Mouse (Mus musculus): ENCODE data around the gene Galk1. TPM values are rescaled to one million over a fixed set of nuclear protein-coding genes. Genes with fewer than 3 reads are reported as not detected.

The Galk1 gene
- polyA plus RNA-seq, 1 experiment from 2014 or later = 166 TPM

DNA sequence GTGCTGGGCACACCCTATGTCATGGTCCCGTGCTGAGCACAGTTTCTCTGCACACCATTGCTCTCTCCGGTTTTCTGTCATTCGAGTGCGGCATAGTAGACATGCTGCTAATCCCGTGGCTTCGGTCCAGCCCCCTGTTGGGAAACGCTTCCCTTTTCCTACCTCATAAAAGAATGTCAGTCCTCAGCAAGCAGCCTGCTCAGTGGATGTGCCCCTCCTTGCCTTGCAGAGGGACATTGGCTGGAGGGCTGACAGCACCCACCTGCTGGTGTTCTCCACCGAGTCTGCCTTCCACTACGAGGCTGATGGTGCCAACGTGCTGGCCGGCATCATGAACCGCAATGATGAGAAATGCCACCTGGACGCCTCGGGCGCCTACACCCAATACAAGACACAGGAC lies 30.0 kb downstream of the Galk1 start:
- H3K36me3 ChIP-seq (ENCODE audit: control insufficient read depth, insufficient read depth, low read length) = no peaks in the 10 kb centered on the region
- no peaks in the 10 kb centered on the region for H3K9me3 ChIP-seq (ENCODE audit: control insufficient read depth, low read length)
- no peaks in the 10 kb centered on the region for H3K4me1 ChIP-seq (ENCODE audit: control insufficient read depth, insufficient read depth, low read length)
- no peak overlapping the region for H3K4me3 ChIP-seq (ENCODE audit: low read length)
- no peak overlapping the region for H3K9ac ChIP-seq (ENCODE audit: low read depth, low read length)
- H3K4me2 ChIP-seq (replicated peaks; ENCODE audit: low read depth, low read length) = no peak overlapping the region
- no peaks in the 10 kb centered on the region for H3K27me3 ChIP-seq (ENCODE audit: control insufficient read depth, insufficient read depth, low read length)
- 89% methylated on average over 15 of the region's 15 CpGs for WGBS
- ATAC-seq (ENCODE audit: low FRiP score, low TSS enrichment) = no peak
- H3K27ac ChIP-seq (ENCODE audit: low read depth, low read length) = no peak overlapping the region

DNA sequence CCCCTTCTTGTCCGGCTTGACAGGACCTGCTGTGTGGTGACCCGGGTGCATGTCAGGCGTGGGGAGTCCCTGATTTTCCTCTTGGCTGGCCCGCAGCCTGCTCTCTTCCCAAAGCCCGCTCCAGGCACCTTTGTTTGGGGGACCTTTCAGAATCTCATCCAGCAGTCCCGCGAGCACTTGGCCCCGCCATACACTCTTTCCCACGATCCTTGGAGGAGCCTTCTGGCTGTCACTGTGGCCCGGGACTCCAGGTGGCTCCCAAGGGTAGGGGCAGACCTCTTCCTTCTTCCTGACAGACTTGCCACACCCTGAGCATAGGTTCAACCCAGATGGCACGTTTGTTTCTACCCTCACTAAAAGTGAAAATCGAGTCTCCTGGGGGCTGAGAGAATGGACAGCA lies 37.0 kb downstream of the Galk1 start:
- H3K4me3 ChIP-seq (ENCODE audit: low read length) = peak overlapping the region; percentile 47; the same call in 1 of the 2 replicates
- ATAC-seq (ENCODE audit: low FRiP score, low TSS enrichment) = no peak

DNA sequence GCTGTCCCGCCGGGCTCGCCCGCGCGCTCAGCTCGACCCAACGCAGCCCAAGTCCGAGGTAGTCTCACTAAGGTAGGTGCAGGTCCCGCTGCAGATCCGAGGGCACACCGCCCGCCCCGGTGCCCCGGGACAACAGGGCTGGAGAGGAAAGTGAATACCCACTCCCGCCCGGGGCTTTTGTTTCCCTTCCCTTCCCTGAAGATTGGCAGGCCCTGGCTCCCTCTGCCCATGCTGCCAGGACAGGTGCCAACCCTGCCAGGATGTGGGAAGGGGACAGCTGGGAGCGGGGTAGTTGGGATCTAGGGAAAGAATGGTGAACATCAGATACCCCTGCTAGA lies 37.5 kb downstream of the Galk1 start:
- no peaks in the 10 kb centered on the region for H3K36me3 ChIP-seq (ENCODE audit: control insufficient read depth, insufficient read depth, low read length)
- peak overlapping the region; percentile 54 for H3K9ac ChIP-seq (ENCODE audit: low read depth, low read length)
- ATAC-seq (ENCODE audit: low FRiP score, low TSS enrichment) = no peak
- peaks cover 11% of the 10 kb centered on the region for H3K4me1 ChIP-seq (ENCODE audit: control insufficient read depth, insufficient read depth, low read length)
- peak overlapping the region; percentile 85 for H3K4me2 ChIP-seq (replicated peaks; ENCODE audit: low read depth, low read length)
- peaks cover 23% of the 10 kb centered on the region for H3K27me3 ChIP-seq (ENCODE audit: control insufficient read depth, insufficient read depth, low read length)
- no peak overlapping the region for H3K27ac ChIP-seq (ENCODE audit: low read depth, low read length)
- H3K9me3 ChIP-seq (ENCODE audit: control insufficient read depth, low read length) = no peaks in the 10 kb centered on the region
- WGBS = 1% methylated on average over 18 of the region's 18 CpGs
- peak overlapping the region; percentile 47 for H3K4me3 ChIP-seq (ENCODE audit: low read length)

More for the DNA sequence above, 37.0 kb downstream of the Galk1 start:
- 41% methylated on average over 12 of the region's 12 CpGs for WGBS
- Histone ChIP-seq H3K4me2 (replicated peaks; ENCODE audit: low read depth, low read length) (peak overlapping the region; percentile 85), H3K9ac (ENCODE audit: low read depth, low read length) (peak overlapping the region; percentile 54; the same call in 1 of the 2 replicates), H3K9me3 (ENCODE audit: control insufficient read depth, low read length) (no peaks in the 10 kb centered on the region), H3K4me1 (ENCODE audit: control insufficient read depth, insufficient read depth, low read length) (peaks cover 6% of the 10 kb centered on the region), H3K27ac (ENCODE audit: low read depth, low read length) (no peak overlapping the region), H3K27me3 (ENCODE audit: control insufficient read depth, insufficient read depth, low read length) (peaks cover 23% of the 10 kb centered on the region), H3K36me3 (ENCODE audit: control insufficient read depth, insufficient read depth, low read length) (no peaks in the 10 kb centered on the region)

DNA sequence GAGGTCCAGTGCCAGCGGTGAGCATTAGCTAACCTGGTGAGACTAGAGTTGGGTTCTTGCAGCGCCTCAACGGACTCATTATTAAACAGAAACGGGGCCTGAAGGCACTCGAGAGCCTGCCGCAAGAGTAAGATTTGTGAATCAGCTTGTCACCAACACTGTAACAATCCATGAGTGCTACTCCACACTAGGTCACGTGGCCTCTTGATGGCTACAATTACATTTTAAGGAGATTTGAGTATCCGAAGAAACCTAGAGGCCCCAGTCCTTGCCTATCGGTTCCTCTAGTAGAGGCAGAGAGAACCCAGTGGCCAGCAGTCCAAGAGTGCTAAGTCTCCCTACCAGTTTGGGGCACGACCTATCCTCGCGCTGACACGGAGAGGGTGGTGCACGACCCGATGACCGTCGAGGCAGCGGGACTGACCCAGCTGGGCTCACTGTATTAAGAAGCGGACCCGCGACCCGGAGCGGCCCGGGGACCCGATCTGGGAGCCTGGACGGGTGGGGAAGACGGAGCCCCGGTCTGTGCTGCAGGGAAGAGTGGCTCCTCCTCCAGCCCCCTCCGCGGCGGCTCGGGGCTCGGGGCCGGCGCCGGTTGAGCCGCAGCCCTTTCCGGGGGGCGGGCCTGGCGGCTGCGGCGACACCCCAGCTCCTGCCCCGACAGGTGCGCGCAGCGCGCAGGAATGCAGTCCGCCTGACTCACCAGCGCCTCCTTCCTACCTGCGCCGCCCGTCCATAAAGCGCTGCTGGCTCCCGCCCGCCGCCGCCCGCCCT lies 38.0 kb downstream of the Galk1 start, which contains the start of gene Itgb4:
TSS of gene Itgb4 (plus strand) at position 401 of the 774 bp plus-strand sequence.
- Histone ChIP-seq H3K36me3 (ENCODE audit: control insufficient read depth, insufficient read depth, low read length) (no peaks in the 10 kb centered on the region), H3K4me3 (ENCODE audit: low read length) (peak within 1 kb of the TSS; percentile 47), H3K4me2 (replicated peaks; ENCODE audit: low read depth, low read length) (peak within 1 kb of the TSS; percentile 85), H3K9ac (ENCODE audit: low read depth, low read length) (peak within 1 kb of the TSS; percentile 54), H3K27ac (ENCODE audit: low read depth, low read length) (no peak within 1 kb of the TSS), H3K4me1 (ENCODE audit: control insufficient read depth, insufficient read depth, low read length) (peaks cover 16% of the 10 kb centered on the region), H3K27me3 (ENCODE audit: control insufficient read depth, insufficient read depth, low read length) (peaks cover 23% of the 10 kb centered on the region), H3K9me3 (ENCODE audit: control insufficient read depth, low read length) (no peaks in the 10 kb centered on the region)
- ATAC-seq (ENCODE audit: low FRiP score, low TSS enrichment) = peak; percentile 46; the same call in 1 of the 2 replicates
- WGBS = 12% methylated on average over 41 of the region's 58 CpGs

DNA sequence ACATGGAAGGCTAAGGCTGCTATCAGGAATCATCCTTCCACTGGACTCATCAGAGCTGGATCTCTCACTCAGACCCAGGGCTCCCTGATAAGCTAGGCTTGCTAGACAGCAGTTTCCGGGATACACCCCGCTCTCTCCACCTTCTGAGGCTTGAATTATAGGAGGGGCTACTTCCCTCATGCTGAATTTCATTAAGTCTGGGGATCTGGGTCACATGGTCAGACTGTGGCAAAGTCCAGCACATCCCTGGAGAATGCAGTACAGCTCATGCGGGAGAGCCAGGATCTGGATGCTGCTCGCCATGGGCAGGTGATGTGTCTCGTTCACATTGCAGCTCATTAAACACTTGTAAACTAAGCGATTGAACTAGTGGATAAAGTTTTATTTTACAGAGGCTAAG lies 41.5 kb downstream of the Galk1 start:
- H3K27ac ChIP-seq (ENCODE audit: low read depth, low read length) = no peak overlapping the region
- no peak overlapping the region for H3K9ac ChIP-seq (ENCODE audit: low read depth, low read length)
- H3K27me3 ChIP-seq (ENCODE audit: control insufficient read depth, insufficient read depth, low read length) = peaks cover 23% of the 10 kb centered on the region
- H3K36me3 ChIP-seq (ENCODE audit: control insufficient read depth, insufficient read depth, low read length) = peaks cover 11% of the 10 kb centered on the region
- WGBS = 65% methylated on average over 6 of the region's 6 CpGs
- peak; percentile 14; the same call in 1 of the 2 replicates for ATAC-seq (ENCODE audit: low FRiP score, low TSS enrichment)
- no peak overlapping the region for H3K4me2 ChIP-seq (replicated peaks; ENCODE audit: low read depth, low read length)
- H3K4me1 ChIP-seq (ENCODE audit: control insufficient read depth, insufficient read depth, low read length) = peaks cover 20% of the 10 kb centered on the region
- no peak overlapping the region for H3K4me3 ChIP-seq (ENCODE audit: low read length)
- no peaks in the 10 kb centered on the region for H3K9me3 ChIP-seq (ENCODE audit: control insufficient read depth, low read length)

DNA sequence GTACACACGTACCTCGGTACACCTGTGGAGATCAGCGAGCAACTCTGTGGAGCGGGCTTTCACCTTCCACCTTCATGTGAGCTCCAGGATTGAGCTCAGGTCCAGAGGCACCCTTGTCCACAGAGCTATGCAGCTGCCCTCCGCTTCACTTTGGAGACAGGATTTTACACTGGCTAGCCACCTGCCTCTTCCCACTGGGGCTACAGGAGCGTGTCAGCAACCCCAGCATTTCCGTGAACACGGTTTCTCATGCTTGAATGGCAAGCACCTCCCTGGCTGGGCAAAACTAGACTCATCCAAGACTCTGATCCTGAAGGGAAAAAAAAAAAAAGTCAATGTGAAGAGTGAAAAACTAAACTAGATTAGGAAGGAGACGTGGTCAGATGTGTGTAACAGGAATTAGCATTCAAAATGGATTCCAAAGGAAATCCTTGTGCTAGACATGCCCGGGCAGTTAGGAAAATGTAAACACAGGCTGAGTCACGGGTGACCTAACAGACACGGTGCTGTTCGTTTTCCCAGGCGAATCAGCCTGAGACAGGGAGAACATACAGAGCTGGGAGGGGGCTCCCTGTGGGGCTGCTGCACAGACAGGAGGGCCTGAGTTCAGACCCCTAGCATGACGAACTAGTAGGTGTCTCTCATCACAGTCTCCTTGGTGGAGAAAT lies 42.4 kb downstream of the Galk1 start:
- peaks cover 16% of the 10 kb centered on the region for H3K27me3 ChIP-seq (ENCODE audit: control insufficient read depth, insufficient read depth, low read length)
- peaks cover 20% of the 10 kb centered on the region for H3K4me1 ChIP-seq (ENCODE audit: control insufficient read depth, insufficient read depth, low read length)
- H3K9me3 ChIP-seq (ENCODE audit: control insufficient read depth, low read length) = no peaks in the 10 kb centered on the region
- H3K4me3 ChIP-seq (ENCODE audit: low read length) = no peak overlapping the region
- 35% methylated on average over 15 of the region's 15 CpGs for WGBS
- no peak overlapping the region; the same call in 1 of the 2 replicates for H3K4me2 ChIP-seq (replicated peaks; ENCODE audit: low read depth, low read length)
- H3K27ac ChIP-seq (ENCODE audit: low read depth, low read length) = peak overlapping the region; percentile 48; the same call in 1 of the 2 replicates
- H3K9ac ChIP-seq (ENCODE audit: low read depth, low read length) = no peak overlapping the region
- ATAC-seq (ENCODE audit: low FRiP score, low TSS enrichment) = peak; percentile 30; the same call in 1 of the 2 replicates
- peaks cover 19% of the 10 kb centered on the region for H3K36me3 ChIP-seq (ENCODE audit: control insufficient read depth, insufficient read depth, low read length)

DNA sequence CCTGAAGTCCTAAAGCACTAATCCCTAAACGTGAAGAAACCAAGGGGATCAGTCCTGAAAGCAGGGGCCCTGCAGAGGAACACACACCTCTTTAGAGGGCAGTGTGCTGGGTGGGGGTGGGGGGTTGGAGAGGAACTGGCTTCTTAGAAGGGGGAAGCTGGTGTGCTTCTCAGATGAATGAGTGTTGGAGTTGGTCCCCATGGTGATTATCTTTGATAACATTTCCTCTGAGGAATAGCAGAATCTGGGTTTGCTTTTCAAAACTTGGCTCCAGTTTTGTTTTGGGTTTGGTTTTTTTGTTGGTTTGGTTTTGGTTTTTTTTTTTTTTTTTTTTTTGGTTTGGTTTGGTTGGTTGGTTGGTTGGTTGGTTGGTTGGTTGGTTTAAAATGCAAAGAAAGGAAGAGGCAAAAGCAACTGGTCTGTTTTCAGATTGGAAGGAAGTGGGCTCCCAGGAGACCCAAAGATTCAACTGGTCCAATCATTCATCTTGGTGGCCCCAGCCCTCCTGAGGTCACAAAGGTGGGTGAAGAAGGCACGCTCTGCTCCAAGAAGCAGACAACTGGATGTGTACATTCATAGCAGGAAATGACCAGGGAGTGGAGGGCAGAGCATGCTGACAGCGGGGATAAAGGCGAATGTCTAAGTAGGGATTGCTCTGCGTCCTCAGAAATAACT lies 43.7 kb downstream of the Galk1 start:
- Histone ChIP-seq H3K4me1 (ENCODE audit: control insufficient read depth, insufficient read depth, low read length) (peaks cover 20% of the 10 kb centered on the region), H3K27me3 (ENCODE audit: control insufficient read depth, insufficient read depth, low read length) (peaks cover 3% of the 10 kb centered on the region; the same call in 1 of the 2 replicates), H3K9ac (ENCODE audit: low read depth, low read length) (no peak overlapping the region), H3K36me3 (ENCODE audit: control insufficient read depth, insufficient read depth, low read length) (peaks cover 32% of the 10 kb centered on the region), H3K4me3 (ENCODE audit: low read length) (no peak overlapping the region), H3K9me3 (ENCODE audit: control insufficient read depth, low read length) (no peaks in the 10 kb centered on the region), H3K27ac (ENCODE audit: low read depth, low read length) (no peak overlapping the region), H3K4me2 (replicated peaks; ENCODE audit: low read depth, low read length) (no peak overlapping the region)
- 64% methylated on average over 5 of the region's 5 CpGs for WGBS
- ATAC-seq (ENCODE audit: low FRiP score, low TSS enrichment) = no peak

DNA sequence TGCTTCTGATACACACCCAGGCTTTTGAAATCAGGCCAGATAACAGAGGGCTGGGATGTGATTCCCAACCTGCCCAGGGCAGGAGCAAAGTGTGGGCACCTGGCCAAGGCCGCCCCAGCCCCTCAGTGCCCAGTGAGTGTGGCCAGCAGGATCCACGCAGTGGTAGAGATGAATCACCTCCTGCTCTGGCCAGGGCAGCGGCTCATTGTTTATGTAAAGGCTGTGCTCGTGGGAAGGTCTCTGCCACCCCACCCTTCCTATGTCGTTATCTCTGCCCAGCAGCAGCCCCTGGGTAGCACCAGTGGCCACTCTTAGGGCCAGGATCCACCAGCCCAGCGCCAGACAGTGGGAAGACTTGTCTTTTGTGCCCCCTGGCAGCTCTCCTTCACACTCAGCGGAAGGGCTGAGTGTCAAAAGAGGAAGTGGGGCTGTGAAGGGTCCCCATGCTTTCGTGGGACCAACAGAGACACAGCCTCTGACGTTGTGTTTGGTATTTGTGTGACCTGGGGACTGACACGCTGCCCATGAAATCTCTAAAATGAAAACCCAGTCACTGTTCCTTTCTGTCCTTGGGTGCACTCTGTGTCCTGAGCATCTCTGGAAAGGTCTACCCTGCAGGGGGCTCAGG lies 47.4 kb downstream of the Galk1 start:
- H3K4me1 ChIP-seq (ENCODE audit: control insufficient read depth, insufficient read depth, low read length) = peaks cover 10% of the 10 kb centered on the region
- H3K4me3 ChIP-seq (ENCODE audit: low read length) = no peak overlapping the region
- no peak overlapping the region for H3K4me2 ChIP-seq (replicated peaks; ENCODE audit: low read depth, low read length)
- H3K9me3 ChIP-seq (ENCODE audit: control insufficient read depth, low read length) = no peaks in the 10 kb centered on the region
- no peaks in the 10 kb centered on the region for H3K27me3 ChIP-seq (ENCODE audit: control insufficient read depth, insufficient read depth, low read length)
- no peak overlapping the region for H3K27ac ChIP-seq (ENCODE audit: low read depth, low read length)
- WGBS = 80% methylated on average over 10 of the region's 10 CpGs
- no peak overlapping the region for H3K9ac ChIP-seq (ENCODE audit: low read depth, low read length)
- H3K36me3 ChIP-seq (ENCODE audit: control insufficient read depth, insufficient read depth, low read length) = peaks cover 68% of the 10 kb centered on the region
- ATAC-seq (ENCODE audit: low FRiP score, low TSS enrichment) = no peak
